Comparison of ENCODE assay signal across 25 mouse cellular contexts in genomic region chr16:31583627-31584026, GRCm38 (mm10).
DNase-seq lines count a peak whose midpoint lies in the region; ATAC-seq and TF ChIP-seq lines count a peak whose summit lies in the region.
"Had no signal": no experiment of that assay in that cellular context is flagged by ENCODE, and none has a peak within 500 bp of the region (broad histone marks: within the 10 kb centered on the region; RNA-seq: fewer than 3 reads in every experiment).

No protein-coding gene starts in this region.

- no peaks in the 10 kb centered on the region for H3K36me3 ChIP-seq in hindbrain, postnatal 0 days (ENCODE audit: insufficient read depth, low read length)
- H3K36me3 ChIP-seq in hindbrain, embryonic 16.5 days (ENCODE audit: control insufficient read depth, insufficient read depth, low read length), result no peaks in the 10 kb centered on the region
- H3K36me3 ChIP-seq in liver, adult 2 months (ENCODE audit: control insufficient read depth, insufficient read depth, low read length), result no peaks in the 10 kb centered on the region
- H3K36me3 ChIP-seq in liver, embryonic 11.5 days (ENCODE audit: control insufficient read depth, insufficient read depth, low read length), result no peaks in the 10 kb centered on the region
- H3K36me3 ChIP-seq: embryonic facial prominence, embryonic 12.5 days; forebrain, embryonic 12.5 days; G1E; hindbrain, embryonic 13.5 days had no signal

- H3K4me3 ChIP-seq in hindbrain, postnatal 0 days (ENCODE audit: low read length), result no peak overlapping the region
- H3K4me3 ChIP-seq in hindbrain, embryonic 16.5 days (ENCODE audit: low read length), result no peak overlapping the region
- H3K4me3 ChIP-seq in liver, adult 2 months (ENCODE audit: insufficient read depth, low read depth, low read length), result no peak overlapping the region
- no peak overlapping the region for H3K4me3 ChIP-seq in liver, embryonic 11.5 days (ENCODE audit: low read depth, low read length)
- H3K4me3 ChIP-seq: embryonic facial prominence, embryonic 12.5 days; forebrain, embryonic 12.5 days; gastrocnemius, adult 2 months; hindbrain, embryonic 13.5 days had no signal

- no peaks in the 10 kb centered on the region for H3K79me2 ChIP-seq in liver, adult 2 months (ENCODE audit: control insufficient read depth, insufficient read depth, low read length)

- TF ChIP-seq POLR2A in liver, adult 2 months (IDR thresholded peaks at IDR 0.05; ENCODE audit: extremely low read depth, insufficient read depth, low read length), result no peak

- TF ChIP-seq CTCF in hindbrain, postnatal 0 days (IDR thresholded peaks at IDR 0.05; ENCODE audit: low read depth), result no peak
- TF ChIP-seq CTCF in liver, adult 2 months (IDR thresholded peaks at IDR 0.05; ENCODE audit: low read depth, low read length), result no peak

- no peak overlapping the region for H3K27ac ChIP-seq in hindbrain, postnatal 0 days
- no peak overlapping the region for H3K27ac ChIP-seq in hindbrain, embryonic 16.5 days (ENCODE audit: low read depth, low read length)
- no peak overlapping the region for H3K27ac ChIP-seq in liver, adult 2 months (replicated peaks; ENCODE audit: insufficient read depth, low read depth, low read length)
- no peak overlapping the region for H3K27ac ChIP-seq in liver, embryonic 11.5 days (ENCODE audit: low read depth, low read length)
- H3K27ac ChIP-seq: embryonic facial prominence, embryonic 12.5 days; forebrain, embryonic 12.5 days; hindbrain, embryonic 13.5 days had no signal

- no peaks in the 10 kb centered on the region for H3K27me3 ChIP-seq in hindbrain, postnatal 0 days (ENCODE audit: insufficient read depth, low read length)
- no peaks in the 10 kb centered on the region for H3K27me3 ChIP-seq in hindbrain, embryonic 16.5 days (replicated peaks; ENCODE audit: control insufficient read depth, insufficient read depth, low read length)
- H3K27me3 ChIP-seq in liver, adult 2 months (ENCODE audit: control insufficient read depth, insufficient read depth, low read length), result no peaks in the 10 kb centered on the region
- H3K27me3 ChIP-seq in liver, embryonic 11.5 days (replicated peaks; ENCODE audit: control insufficient read depth, insufficient read depth, low read length), result no peaks in the 10 kb centered on the region
- H3K27me3 ChIP-seq: embryonic facial prominence, embryonic 12.5 days; forebrain, embryonic 12.5 days; hindbrain, embryonic 13.5 days; Patski had no signal

- no peak overlapping the region for H3K9ac ChIP-seq in hindbrain, postnatal 0 days (replicated peaks; ENCODE audit: low read length)
- H3K9ac ChIP-seq in hindbrain, embryonic 16.5 days (ENCODE audit: low read depth, low read length), result no peak overlapping the region
- no peak overlapping the region for H3K9ac ChIP-seq in liver, adult 2 months (ENCODE audit: low read depth, low read length)
- no peak overlapping the region for H3K9ac ChIP-seq in liver, embryonic 11.5 days (ENCODE audit: low read depth, low read length)
- H3K9ac ChIP-seq: embryonic facial prominence, embryonic 12.5 days; forebrain, embryonic 12.5 days; hindbrain, embryonic 13.5 days had no signal

- 71% methylated on average over 2 of the region's 2 CpGs for WGBS in hindbrain, postnatal 0 days
- WGBS in hindbrain, embryonic 16.5 days, result 85% methylated on average over 2 of the region's 2 CpGs
- WGBS in liver, adult 2 months, result 95% methylated on average over 2 of the region's 2 CpGs
- 89% methylated on average over 2 of the region's 2 CpGs for WGBS in liver, embryonic 11.5 days

- no peak overlapping the region for H3K4me2 ChIP-seq in hindbrain, postnatal 0 days (ENCODE audit: low read depth, low read length)
- no peak overlapping the region for H3K4me2 ChIP-seq in hindbrain, embryonic 16.5 days (ENCODE audit: low read length)
- no peak overlapping the region for H3K4me2 ChIP-seq in liver, embryonic 11.5 days
- H3K4me2 ChIP-seq: embryonic facial prominence, embryonic 12.5 days; forebrain, embryonic 12.5 days; hindbrain, embryonic 13.5 days had no signal

- no peaks in the 10 kb centered on the region for H3K4me1 ChIP-seq in hindbrain, postnatal 0 days (ENCODE audit: insufficient read depth, low read length)
- no peaks in the 10 kb centered on the region for H3K4me1 ChIP-seq in hindbrain, embryonic 16.5 days (ENCODE audit: control insufficient read depth, insufficient read depth, low read depth, low read length)
- H3K4me1 ChIP-seq in liver, adult 2 months (ENCODE audit: control insufficient read depth, insufficient read depth, low read length), result no peaks in the 10 kb centered on the region
- H3K4me1 ChIP-seq in liver, embryonic 11.5 days (replicated peaks; ENCODE audit: control insufficient read depth, insufficient read depth, low read length), result no peaks in the 10 kb centered on the region
- H3K4me1 ChIP-seq: forebrain, embryonic 12.5 days had no signal

- ATAC-seq in hindbrain, postnatal 0 days, result no peak
- ATAC-seq in hindbrain, embryonic 16.5 days, result no peak
- ATAC-seq in liver, embryonic 11.5 days (replicated peaks; ENCODE audit: low FRiP score), result no peak
- no peak for ATAC-seq in granulocyte monocyte progenitor cell, adult 5-6 weeks (replicated peaks; ENCODE audit: poor library complexity, severe bottlenecking)
- ATAC-seq: activated CD4-positive, CD25-positive, alpha-beta regulatory T cell, adult 4 months; CD4-positive, CD25-positive, alpha-beta regulatory T cell, adult 4 months; forebrain, embryonic 16.5 days; Patski had no signal

- peak; percentile 27 for DNase-seq in hindbrain, postnatal 0 days (ENCODE audit: low spot score)
- DNase-seq in liver, adult 2 months (ENCODE audit: extremely low read depth, low read depth, low spot score), result peak; percentile 21
- DNase-seq in liver, embryonic 11.5 days (ENCODE audit: low spot score), result no peak
- DNase-seq in MN1 (ENCODE audit: low spot score), result peak; percentile 79
- DNase-seq in adipocyte (ENCODE audit: low spot score), result peak; percentile 51
- DNase-seq in thymus, postnatal 25 days, result no peak
- DNase-seq: adrenal gland, adult 8-10 months; B cell, adult 2 months; cerebellum, adult 11-12 months; cerebellum, adult 9-10 months; cerebellum, postnatal 25 days; gastrocnemius, adult 2 months; gastrocnemius, postnatal 25 days; heart, adult 11 months; heart, postnatal 10 days had no signal

- H3K9me3 ChIP-seq in hindbrain, postnatal 0 days (ENCODE audit: low read length), result no peaks in the 10 kb centered on the region
- H3K9me3 ChIP-seq in hindbrain, embryonic 16.5 days (ENCODE audit: control insufficient read depth, low read length), result no peaks in the 10 kb centered on the region
- no peaks in the 10 kb centered on the region for H3K9me3 ChIP-seq in liver, embryonic 11.5 days (ENCODE audit: control insufficient read depth, low read length)
- H3K9me3 ChIP-seq: embryonic facial prominence, embryonic 12.5 days; forebrain, embryonic 12.5 days; G1E; hindbrain, embryonic 13.5 days had no signal

Comparison
In these comparisons a context has a peak if more than half of its experiments do, and no peak if none do; other contexts are left out.
1. DNase-seq: peak in hindbrain, postnatal 0 days (single experiment), liver, adult 2 months (single experiment), MN1 (single experiment) and adipocyte (single experiment); none in liver, embryonic 11.5 days (single experiment) and thymus, postnatal 25 days (single experiment).